Mouse (Mus musculus) neural tube, embryonic 10.5 days (tissue): ENCODE results near the gene Fkbp15.

Source experiments
- DNase-seq: peaks from one replicate; pipeline ENCODE4 v3.0.0-alpha.2; 2017; ENCODE audit warnings: low spot score; ENCODE audit errors: extremely low spot score

Gene Fkbp15

GRCm38 (mm10) chr4:62372818-62373520 is 12.6 kb upstream of the Fkbp15 start:
- DNase-seq: no peak

DNA sequence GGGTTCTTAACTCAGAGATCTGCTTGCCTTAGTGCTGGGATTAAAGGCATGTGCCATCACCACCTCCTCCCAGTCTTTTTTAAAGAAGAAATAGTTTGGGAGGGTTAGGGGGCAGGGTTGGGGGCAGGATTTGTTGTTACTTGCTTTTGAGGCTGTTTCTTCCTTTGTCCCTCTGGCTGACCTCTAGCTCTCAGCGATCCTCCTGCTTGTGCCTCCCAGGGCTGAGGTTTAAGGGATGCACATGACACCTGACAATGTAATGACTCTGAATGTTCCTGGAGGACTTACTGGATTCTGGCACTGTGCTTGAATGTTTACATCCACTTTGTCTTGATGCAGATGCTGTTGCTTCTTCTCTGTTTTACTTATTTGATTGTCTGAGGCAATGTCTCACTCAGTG is 12.1 kb upstream of the Fkbp15 start:
- DNase-seq: no peak

- DNase-seq: no peak
Observed at GRCm38 (mm10) chr4:62369091-62369490, 8.7 kb upstream of the Fkbp15 start.

GRCm38 (mm10) chr4:62367586-62367985 is 7.2 kb upstream of the Fkbp15 start:
- no peak for DNase-seq

- DNase-seq: no peak
Observed at GRCm38 (mm10) chr4:62366291-62366690, 5.9 kb upstream of the Fkbp15 start.

GRCm38 (mm10) chr4:62364299-62364698 is 4.0 kb upstream of the Fkbp15 start:
- no peak for DNase-seq

GRCm38 (mm10) chr4:62362437-62362836 is 2.1 kb upstream of the Fkbp15 start:
- no peak for DNase-seq

DNA sequence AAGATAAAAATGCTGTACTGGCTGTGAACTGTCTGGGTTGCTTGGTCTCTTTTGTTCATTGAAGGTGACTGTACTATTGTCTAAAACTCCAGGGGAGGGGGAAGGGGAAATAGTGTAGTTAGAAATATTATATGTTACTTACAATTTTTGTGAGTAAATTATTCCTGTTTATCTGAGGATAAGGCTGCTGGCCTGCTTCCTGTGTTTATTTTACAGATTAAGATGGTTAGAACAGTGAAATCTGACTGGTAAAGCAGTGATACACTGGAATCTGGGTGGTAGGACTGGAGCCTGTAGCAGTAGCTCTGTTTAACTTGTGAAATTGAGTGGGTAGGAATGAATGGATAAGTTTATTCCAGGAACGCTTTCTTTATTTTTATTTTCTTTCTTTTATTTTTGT is 1.6 kb upstream of the Fkbp15 start:
- DNase-seq: no peak

DNA sequence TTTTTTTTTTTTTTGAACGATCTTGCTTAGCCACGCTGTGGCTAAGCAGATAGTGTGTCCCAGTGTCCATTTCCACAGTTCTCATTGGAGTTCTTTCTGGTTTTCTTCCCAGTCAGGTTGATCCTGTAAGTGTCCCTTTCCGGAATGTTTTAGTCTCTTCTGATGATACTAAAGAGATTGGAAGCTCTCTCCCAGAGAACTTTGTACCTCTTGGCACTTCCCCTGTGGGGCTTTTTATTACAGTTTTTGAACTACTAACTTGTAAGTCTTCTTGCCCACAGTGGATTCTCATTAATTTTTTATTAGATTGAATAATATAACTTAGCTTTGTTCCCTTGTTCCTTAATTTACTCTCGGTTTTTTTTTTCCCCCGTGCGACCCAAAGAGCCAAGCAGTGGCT is 1.2 kb upstream of the Fkbp15 start:
- no peak for DNase-seq

- no peak for DNase-seq
Observed at GRCm38 (mm10) chr4:62360805-62361455, 582 bp upstream of the Fkbp15 start.

- no peak for DNase-seq
Observed at GRCm38 (mm10) chr4:62359256-62359775, 1.0 kb downstream of the Fkbp15 start.

DNA sequence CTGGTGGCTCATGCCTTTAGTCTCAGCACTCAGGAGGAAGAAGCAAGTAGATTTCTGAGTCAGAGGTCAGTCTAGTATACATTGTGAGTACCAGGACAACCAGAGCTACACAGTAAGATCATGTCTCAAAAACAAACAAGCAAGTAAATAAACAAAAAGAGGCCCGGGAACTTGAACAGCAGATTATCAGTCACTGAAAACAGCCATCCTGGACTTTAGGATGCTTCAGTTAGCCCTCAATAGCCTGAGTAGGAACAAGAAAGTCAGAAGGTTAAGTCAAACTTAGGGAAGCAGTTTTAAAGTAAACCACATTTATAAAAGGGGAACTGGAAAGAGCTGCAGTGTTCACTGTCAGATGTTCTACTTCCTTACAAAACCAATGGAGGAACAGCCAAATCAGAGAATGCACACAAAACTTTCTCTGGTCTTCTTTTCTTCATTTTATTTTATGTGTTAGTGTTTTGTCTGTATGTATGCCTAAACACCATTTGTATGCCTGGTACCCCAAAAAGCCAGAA is 2.7 kb downstream of the Fkbp15 start:
- no peak for DNase-seq

DNA sequence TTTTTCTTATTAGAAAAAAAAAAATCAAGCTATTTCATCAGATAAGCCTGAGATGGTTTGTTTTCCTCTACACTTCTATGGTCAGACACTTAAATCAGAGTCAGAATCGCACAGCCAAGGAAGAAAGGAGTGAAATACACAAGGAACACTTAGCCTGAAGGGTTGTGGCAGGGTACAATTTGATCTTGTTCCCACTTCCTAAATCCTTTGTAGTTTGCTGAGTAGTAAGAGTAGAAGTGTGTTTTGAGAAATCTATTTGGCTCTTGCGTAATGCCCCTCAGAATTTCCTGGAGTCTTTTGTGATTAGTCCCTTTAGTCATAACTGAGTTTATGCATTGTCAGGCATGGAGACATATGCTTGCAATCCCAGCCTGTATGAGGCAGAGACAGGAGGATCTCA is 11.0 kb downstream of the Fkbp15 start:
- no peak for DNase-seq

- no peak for DNase-seq
Observed at GRCm38 (mm10) chr4:62348329-62348705, 12.0 kb downstream of the Fkbp15 start.

DNA sequence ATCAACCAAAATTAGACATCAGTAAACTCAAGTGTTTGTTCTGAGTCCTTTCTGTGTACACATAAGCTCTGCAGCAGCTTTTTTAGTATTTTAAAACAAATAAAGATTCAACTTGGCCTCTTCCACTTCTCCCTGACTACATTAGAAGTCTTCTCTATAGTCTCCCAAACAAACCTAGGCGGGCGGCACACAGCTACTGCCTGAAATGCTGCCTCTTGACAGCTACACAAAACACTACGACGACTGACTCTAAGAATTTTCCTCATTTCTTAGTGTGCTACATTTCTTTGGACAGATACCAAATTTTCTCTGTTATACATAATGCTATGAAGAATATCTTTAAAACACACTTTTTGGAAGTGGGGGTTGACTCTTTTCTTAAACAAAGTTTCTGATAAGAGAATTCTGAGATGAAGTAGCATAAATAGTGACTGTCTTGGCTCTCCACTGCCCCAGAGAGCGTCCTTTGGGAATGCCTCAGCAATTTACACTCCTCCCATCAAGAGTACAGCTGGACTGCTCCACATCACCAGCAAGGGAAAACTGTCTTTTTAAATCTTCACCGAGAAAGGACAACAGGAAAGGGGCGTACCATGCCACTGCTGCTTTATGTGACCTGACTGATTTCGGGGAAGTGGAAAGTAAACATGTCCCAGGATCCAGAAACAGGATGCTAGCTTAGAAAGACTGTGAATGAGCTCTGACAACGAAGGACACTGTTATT is 12.6 kb downstream of the Fkbp15 start:
- no peak for DNase-seq

GRCm38 (mm10) chr4:62345827-62346226 is 14.5 kb downstream of the Fkbp15 start:
- no peak for DNase-seq

DNA sequence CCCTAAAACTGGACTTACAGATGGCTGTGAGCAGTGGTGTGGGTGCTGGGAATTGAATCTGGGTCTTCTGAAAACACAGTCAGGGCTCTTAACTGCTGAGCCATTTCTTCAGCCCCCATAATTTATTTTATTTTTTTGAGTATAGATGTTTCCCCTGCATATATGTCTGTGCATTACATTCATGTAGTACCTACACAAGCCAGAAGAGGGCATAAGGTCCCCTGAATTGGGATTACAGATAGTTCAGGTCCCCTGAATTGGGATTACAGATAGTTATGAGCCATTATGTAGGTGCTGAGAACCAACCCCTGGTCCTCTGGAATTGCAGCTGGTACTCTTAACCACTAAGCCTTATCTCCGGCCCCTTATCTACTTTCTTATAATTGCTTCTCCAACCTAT is 16.3 kb downstream of the Fkbp15 start:
- no peak for DNase-seq

GRCm38 (mm10) chr4:62338536-62338935 is 21.8 kb downstream of the Fkbp15 start:
- no peak for DNase-seq

DNA sequence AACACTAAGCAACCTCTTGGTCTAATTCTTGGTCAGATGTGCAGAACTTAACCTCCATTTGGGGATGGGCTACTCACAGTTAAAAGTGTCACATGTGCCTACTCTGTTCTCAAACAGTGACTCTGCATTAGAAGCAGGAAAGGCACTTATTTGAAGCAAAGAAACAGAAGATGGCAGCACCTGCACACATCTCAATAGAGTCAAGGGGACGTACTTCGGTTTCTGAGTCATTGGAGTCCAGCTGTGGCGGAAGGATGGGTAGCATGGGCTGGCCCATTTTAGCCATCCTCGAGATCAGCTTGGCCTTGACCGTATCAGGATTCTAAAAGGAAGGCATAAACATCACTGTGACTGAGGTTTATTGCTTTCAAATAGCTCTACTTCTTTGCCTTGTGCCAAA is 28.4 kb downstream of the Fkbp15 start:
- no peak for DNase-seq

GRCm38 (mm10) chr4:62328941-62329660 is 31.2 kb downstream of the Fkbp15 start:
- no peak for DNase-seq

GRCm38 (mm10) chr4:62326111-62326510 is 34.2 kb downstream of the Fkbp15 start:
- DNase-seq: no peak
